Comparison of ENCODE assay signal across 8 mouse cellular contexts in genomic region chr4:140249011-140249744, GRCm38 (mm10). TPM values are rescaled to one million over a fixed set of nuclear protein-coding genes. Genes with fewer than 3 reads are reported as not detected.
DNase-seq lines count a peak whose midpoint lies in the region; ATAC-seq lines count a peak whose summit lies in the region.

No protein-coding gene starts in this region.

- DNase-seq in right cerebral cortex, postnatal 10 days (ENCODE audit: low spot score in 2 of 2), result peak; percentile 53 to 63
- no peak for DNase-seq in right cerebral cortex, postnatal 14 days
- DNase-seq in cerebellum, adult 11-12 months, result peak; percentile 85
- DNase-seq in kidney, postnatal 4 days, result peak; percentile 77 to 83
- DNase-seq in mesoderm, embryonic 11.5 days (ENCODE audit: low read depth, low spot score), result peak; percentile 67
- no peak for DNase-seq in T-cell, adult 2 months (ENCODE audit: low spot score)
- DNase-seq in B cell, adult 2 months, result no peak

- H3K4me2 ChIP-seq in forebrain, embryonic 15.5 days (replicated peaks), result peak overlapping the region; percentile 27

- H3K4me3 ChIP-seq in forebrain, embryonic 15.5 days, result no peak overlapping the region

- H3K27ac ChIP-seq in forebrain, embryonic 15.5 days (replicated peaks), result no peak overlapping the region

- H3K9me3 ChIP-seq in forebrain, embryonic 15.5 days, result no peaks in the 10 kb centered on the region

- H3K9ac ChIP-seq in forebrain, embryonic 15.5 days (replicated peaks), result no peak overlapping the region

- WGBS in forebrain, embryonic 15.5 days, result 3% methylated on average over 22 of the region's 22 CpGs

- H3K36me3 ChIP-seq in forebrain, embryonic 15.5 days, result no peaks in the 10 kb centered on the region

- peaks cover 44% of the 10 kb centered on the region for H3K4me1 ChIP-seq in forebrain, embryonic 15.5 days

- H3K27me3 ChIP-seq in forebrain, embryonic 15.5 days, result peaks cover 15% of the 10 kb centered on the region; the same call in 1 of the 2 replicates

- peak; percentile 18; the same call in 1 of the 2 replicates for ATAC-seq in forebrain, embryonic 15.5 days (replicated peaks)

RNA-seq across cellular contexts. Expression of gene Igsf21, which starts 2.6 kb away (rescaled TPM):
- 50.8 and 57.2 TPM in 2 replicates for polyA plus RNA-seq in forebrain, embryonic 15.5 days (2015; fragmentation: Nextera tagmentation; extraction: Ambion mirVana)

Comparison
In these comparisons a context has a peak if more than half of its experiments do, and no peak if none do; other contexts are left out.
1. DNase-seq: peak in right cerebral cortex, postnatal 10 days (2 of 2), cerebellum, adult 11-12 months (single experiment), kidney, postnatal 4 days (2 of 2) and mesoderm, embryonic 11.5 days (single experiment); none in right cerebral cortex, postnatal 14 days (single experiment), T-cell, adult 2 months (single experiment) and B cell, adult 2 months (0 of 2).